Mouse (Mus musculus) embryonic facial prominence, embryonic 14.5 days (tissue): ENCODE data around the gene Sufu. TPM values are rescaled to one million over a fixed set of nuclear protein-coding genes. Genes with fewer than 3 reads are reported as not detected.

Experiments used
- ATAC-seq: fragments of 200-750 bp; cut with Nextera tagmentation; 2 replicates; pipeline ENCODE4 v1.8.0; 2017; ENCODE audit warnings: low read depth, moderate number of reproducible peaks, moderate TSS enrichment
- DNase-seq: peaks from one replicate; pipeline ENCODE4 v3.0.0-alpha.2; 2015; ENCODE audit warnings: low spot score
- H3K27ac ChIP-seq: fragments of 300-500 bp; sonication (generic); replicated peaks from 2 replicates; pipeline ENCODE4 v1.5.1; 2014; ENCODE audit warnings: low read depth, mild to moderate bottlenecking, low read length, moderate library complexity
- H3K27me3 ChIP-seq: fragments of 300-500 bp; sonication (generic); replicated peaks from 2 replicates; pipeline ENCODE4 v1.6.1; 2014; ENCODE audit warnings: low read length; ENCODE audit not compliant: control insufficient read depth, insufficient read depth
- H3K36me3 ChIP-seq: fragments of 300-500 bp; sonication (generic); 2 replicates; pipeline ENCODE4 v1.6.1; 2014; ENCODE audit warnings: low read length, mixed read lengths; ENCODE audit not compliant: control insufficient read depth, insufficient read depth
- H3K4me1 ChIP-seq: fragments of 300-500 bp; sonication (generic); 2 replicates; pipeline ENCODE4 v1.6.1; 2014; ENCODE audit warnings: antibody characterized with exemption, low read length; ENCODE audit not compliant: control insufficient read depth, insufficient read depth
- H3K4me2 ChIP-seq: fragments of 300-500 bp; sonication (generic); 2 replicates; pipeline ENCODE4 v1.6.1; 2014; ENCODE audit warnings: low read depth, mild to moderate bottlenecking, low read length, moderate library complexity, mixed read lengths
- H3K4me3 ChIP-seq: fragments of 300-500 bp; sonication (generic); 2 replicates; pipeline ENCODE4 v1.5.1; 2014; ENCODE audit warnings: low read depth, mild to moderate bottlenecking, low read length
- H3K9ac ChIP-seq: fragments of 300-500 bp; sonication (generic); 2 replicates; pipeline ENCODE4 v1.6.1; 2014; ENCODE audit warnings: low read depth, mild to moderate bottlenecking, low read length, moderate library complexity, mixed read lengths
- H3K9me3 ChIP-seq: fragments of 300-500 bp; sonication (generic); 2 replicates; pipeline ENCODE4 v1.6.1; 2016; ENCODE audit warnings: low read length; ENCODE audit not compliant: control insufficient read depth
- WGBS: fragments of 180-500 bp; shearing (Covaris S2); extraction: QIAGEN DNeasy Blood & Tissue Kit; methylation state at CpG from one replicate; pipeline ENCODE4 v1.1.7; 2014; 5-methylcytosine and 5-hydroxymethylcytosine counted together
- polyA plus RNA-seq: library from polyadenylated mRNA; unstranded; fragments of >200 nt; fragmentation: Nextera tagmentation; extraction: Ambion mirVana; gene quantifications from 2 replicates; pipeline ENCODE4 v1.2.1, GENCODE M21; 2014

Gene Sufu
- polyA plus RNA-seq, 1 experiment from 2014 or later, result 34.3 TPM

DNA sequence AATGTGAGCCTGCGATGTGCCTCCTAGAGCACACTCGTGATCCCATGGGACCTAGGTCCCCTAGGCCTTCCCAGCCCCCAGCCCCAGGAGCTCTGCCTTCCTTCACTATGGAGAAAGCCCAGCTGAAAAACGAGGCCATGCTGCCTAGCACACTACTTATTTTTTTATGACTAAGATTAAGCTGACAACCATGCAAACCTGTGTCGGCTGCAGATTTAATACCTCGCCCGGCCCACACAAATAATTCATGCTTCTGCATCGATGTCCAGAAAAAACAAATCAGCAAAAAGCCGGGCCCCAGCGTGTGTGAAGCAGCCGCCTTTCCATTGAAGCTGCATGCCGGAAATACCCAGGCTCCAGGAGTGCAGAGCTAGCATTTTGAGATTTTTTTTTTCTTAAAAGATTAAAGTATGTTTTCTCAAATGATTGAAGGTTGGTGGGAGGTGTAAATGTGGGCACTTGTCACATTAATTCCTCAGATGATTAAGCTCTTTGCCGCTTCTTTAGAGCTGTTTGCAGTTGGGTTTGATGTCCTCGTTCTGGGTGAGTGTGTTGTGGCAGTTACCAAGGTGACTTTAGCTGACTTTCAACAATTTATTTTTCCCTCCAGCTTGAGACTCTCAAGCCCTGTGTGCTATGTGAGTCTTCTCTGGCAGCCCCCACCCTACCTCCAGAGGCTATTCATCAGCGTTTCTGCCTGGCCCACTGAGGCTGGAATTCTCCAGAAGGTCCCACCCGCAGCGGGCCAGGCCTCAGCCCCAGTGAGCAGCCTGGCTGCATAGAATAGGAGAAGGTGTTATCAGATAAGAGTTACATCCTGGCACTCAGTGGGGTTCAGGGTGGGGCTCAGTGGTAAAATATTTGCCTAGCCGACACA lies 73.9 kb downstream of the Sufu start:
- Histone ChIP-seq H3K36me3 (peaks cover 43% of the 10 kb centered on the region), H3K27me3 (no peaks in the 10 kb centered on the region), H3K4me1 (peaks cover 11% of the 10 kb centered on the region), H3K27ac (peak overlapping the region; percentile 77), H3K9me3 (no peaks in the 10 kb centered on the region), H3K4me2 (no peak overlapping the region), H3K4me3 (no peak overlapping the region), H3K9ac (no peak overlapping the region)
- 48% methylated on average over 17 of the region's 17 CpGs for WGBS
- ATAC-seq, result peak; percentile 27
- DNase-seq, result peak; percentile 65

DNA sequence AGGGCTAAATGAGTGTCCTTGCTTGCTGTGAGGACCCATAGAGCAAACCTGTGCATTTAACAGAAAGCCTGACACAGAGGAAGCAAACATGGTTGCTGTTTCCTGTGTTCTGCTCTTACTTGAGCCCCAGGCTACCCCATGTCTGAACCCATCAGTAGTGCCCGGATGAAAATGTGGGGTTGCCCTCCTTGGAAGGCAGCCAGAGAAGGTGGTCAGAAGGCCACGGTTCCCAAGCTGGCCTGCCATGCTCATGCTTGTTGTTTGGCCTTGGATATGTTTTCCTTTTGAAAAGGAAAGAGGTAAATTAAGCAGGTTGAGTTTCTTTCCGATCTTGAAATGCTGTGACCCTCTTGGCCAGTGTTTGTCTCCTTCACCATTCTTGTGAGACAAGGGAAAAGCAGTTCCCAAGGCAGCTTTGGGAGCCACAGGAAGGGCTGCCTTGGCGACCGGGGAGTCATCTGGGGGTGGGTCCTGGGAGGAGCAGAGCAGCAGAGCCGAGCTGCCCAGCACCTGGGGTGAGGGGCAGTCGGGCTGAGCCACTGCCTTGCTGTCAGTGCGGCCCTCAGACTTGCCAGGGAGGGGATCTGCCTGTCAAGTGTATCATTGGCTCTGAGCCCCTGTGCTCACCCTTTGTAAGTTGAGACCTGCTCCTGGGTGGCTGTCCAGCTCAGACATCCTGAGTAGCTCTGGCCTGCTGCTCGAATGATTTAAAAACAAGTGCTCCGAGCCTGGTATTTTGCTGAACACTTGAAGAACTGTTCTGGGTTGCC lies 74.8 kb downstream of the Sufu start:
- H3K27me3 ChIP-seq, result no peaks in the 10 kb centered on the region
- H3K9me3 ChIP-seq, result no peaks in the 10 kb centered on the region
- WGBS, result 13% methylated on average over 10 of the region's 10 CpGs
- no peak overlapping the region for H3K4me3 ChIP-seq
- H3K36me3 ChIP-seq, result peaks cover 46% of the 10 kb centered on the region
- ATAC-seq (peak; percentile 34; the same call in 1 of the 2 replicates), DNase-seq (peak; percentile 64)
- H3K4me2 ChIP-seq, result no peak overlapping the region
- H3K4me1 ChIP-seq, result peaks cover 11% of the 10 kb centered on the region
- H3K9ac ChIP-seq, result no peak overlapping the region
- peak overlapping the region; percentile 77 for H3K27ac ChIP-seq

DNA sequence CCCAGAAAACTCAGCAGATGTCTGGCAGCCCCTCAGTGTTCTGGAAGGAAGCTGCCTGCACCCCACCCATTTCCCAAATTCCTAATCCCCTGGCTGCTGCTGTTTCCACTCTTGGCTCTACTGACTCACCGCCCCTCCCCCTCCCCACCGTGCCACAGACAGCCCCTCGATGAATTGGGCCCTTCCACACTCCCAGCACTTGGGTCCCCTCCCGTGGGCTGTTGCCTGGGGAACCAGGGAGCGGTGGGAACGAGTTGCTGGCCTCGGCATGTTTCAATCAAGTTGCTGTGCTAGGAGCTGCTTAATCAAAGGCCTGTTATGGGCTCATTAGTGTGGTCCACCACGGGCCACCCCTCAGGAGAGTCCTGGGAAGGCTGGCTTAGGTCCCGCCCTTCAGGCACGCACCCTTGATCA lies 80.7 kb downstream of the Sufu start:
- 33% methylated on average over 10 of the region's 10 CpGs for WGBS
- DNase-seq (peak; percentile 62), ATAC-seq (no peak)
- H3K36me3 ChIP-seq, result peaks cover 65% of the 10 kb centered on the region
- no peaks in the 10 kb centered on the region for H3K27me3 ChIP-seq
- no peak overlapping the region for H3K4me3 ChIP-seq
- 0 out of 2 replicates have a peak overlapping the region, but pooled peaks have one; percentile 12 for H3K27ac ChIP-seq
- no peak overlapping the region for H3K4me2 ChIP-seq
- no peak overlapping the region for H3K9ac ChIP-seq
- H3K9me3 ChIP-seq, result no peaks in the 10 kb centered on the region
- peaks cover 26% of the 10 kb centered on the region for H3K4me1 ChIP-seq

DNA sequence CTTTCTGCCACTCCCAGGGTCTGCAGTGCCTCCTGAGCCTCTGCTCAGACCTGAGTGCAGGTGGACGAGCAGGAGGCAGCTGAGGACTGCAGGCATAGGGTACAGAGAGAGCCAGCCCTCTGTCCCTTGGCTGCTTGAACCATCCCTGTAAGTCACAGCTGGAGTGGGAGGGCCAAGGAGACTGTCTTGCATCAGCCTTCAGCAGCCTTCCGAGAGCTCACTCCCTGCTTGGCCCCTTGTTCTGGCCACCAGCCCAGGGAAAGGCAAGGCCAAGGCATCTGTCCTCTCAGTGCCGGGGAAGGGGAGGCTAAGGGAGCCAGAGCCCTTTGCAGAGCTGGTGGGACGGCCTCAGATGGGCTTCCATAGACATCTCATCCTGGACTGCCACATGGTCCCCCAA lies 81.5 kb downstream of the Sufu start:
- no peak overlapping the region for H3K4me3 ChIP-seq
- H3K36me3 ChIP-seq, result peaks cover 63% of the 10 kb centered on the region
- ATAC-seq (no peak), DNase-seq (no peak)
- H3K4me2 ChIP-seq, result no peak overlapping the region
- WGBS, result 83% methylated on average over 4 of the region's 4 CpGs
- no peaks in the 10 kb centered on the region for H3K27me3 ChIP-seq
- H3K9ac ChIP-seq, result no peak overlapping the region
- H3K9me3 ChIP-seq, result no peaks in the 10 kb centered on the region
- H3K4me1 ChIP-seq, result peaks cover 26% of the 10 kb centered on the region
- no peak overlapping the region for H3K27ac ChIP-seq

DNA sequence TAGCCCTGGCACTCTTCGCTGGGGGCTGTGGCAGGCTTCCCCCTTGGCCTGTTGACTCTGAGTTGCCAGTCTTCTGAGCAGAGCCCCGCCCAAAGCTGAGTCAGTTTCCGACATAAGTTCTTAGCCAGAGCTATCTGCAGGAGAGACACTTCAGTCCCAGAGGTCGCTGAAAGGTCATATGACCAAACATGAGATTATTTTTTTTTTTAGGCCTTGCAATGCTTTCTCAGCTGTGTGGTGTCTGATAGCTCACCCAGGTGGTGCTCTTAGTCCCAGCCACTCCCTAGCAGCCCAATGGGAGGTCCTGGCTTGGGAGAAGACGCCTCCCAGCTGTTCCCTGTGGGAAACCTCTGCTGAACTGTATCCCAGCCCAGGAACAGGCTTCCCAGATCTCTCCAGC lies 82.1 kb downstream of the Sufu start:
- Histone ChIP-seq H3K36me3 (peaks cover 61% of the 10 kb centered on the region), H3K27me3 (no peaks in the 10 kb centered on the region), H3K4me1 (peaks cover 29% of the 10 kb centered on the region), H3K4me2 (no peak overlapping the region), H3K9me3 (no peaks in the 10 kb centered on the region), H3K27ac (peak overlapping the region; percentile 78), H3K9ac (no peak overlapping the region), H3K4me3 (no peak overlapping the region)
- peak; percentile 60 for DNase-seq
- no peak for ATAC-seq
- WGBS, result 60% methylated on average over 5 of the region's 5 CpGs

DNA sequence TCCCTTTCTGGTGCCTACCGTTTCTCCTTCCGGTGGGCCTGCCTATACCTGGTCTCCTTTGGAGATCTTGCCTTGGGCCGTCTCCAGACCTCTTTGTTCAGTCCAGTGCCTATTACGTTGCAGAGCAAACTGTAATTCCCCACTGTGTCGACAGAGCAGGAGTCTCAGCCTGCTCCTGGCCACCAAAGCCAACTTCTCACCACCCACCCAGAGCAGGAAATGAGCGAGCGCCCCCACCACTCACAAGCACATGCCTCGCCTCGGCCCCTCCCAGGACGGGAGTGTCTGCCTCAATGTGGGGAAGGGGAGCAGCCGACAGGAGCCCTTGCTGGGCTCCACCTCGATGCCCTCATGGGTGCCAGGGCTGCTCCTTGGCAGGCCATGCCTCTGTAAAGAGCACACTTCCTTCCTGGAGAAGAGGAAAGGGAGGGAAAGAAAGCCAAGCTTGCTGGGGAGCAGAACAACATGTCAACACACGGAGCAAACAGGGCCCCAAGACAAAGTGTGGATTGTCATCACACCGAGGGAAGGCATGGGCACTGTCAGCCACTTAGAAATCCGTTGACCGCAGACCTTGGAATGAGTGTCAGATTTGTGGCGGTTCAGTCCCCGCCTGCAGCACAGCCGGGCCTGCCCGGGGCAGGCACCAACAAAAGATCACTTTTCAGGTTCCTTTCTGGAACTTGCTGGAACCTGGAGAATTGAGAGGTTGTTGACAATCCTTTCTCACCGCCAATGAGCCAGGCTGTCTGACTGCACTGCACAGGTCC lies 82.8 kb downstream of the Sufu start:
- WGBS, result 48% methylated on average over 21 of the region's 21 CpGs
- Histone ChIP-seq H3K4me2 (no peak overlapping the region), H3K4me3 (no peak overlapping the region), H3K27ac (peak overlapping the region; percentile 78), H3K9ac (no peak overlapping the region), H3K9me3 (no peaks in the 10 kb centered on the region), H3K27me3 (no peaks in the 10 kb centered on the region), H3K4me1 (peaks cover 31% of the 10 kb centered on the region), H3K36me3 (peaks cover 60% of the 10 kb centered on the region)
- ATAC-seq, result peak; percentile 13; the same call in 1 of the 2 replicates
- DNase-seq, result no peak

DNA sequence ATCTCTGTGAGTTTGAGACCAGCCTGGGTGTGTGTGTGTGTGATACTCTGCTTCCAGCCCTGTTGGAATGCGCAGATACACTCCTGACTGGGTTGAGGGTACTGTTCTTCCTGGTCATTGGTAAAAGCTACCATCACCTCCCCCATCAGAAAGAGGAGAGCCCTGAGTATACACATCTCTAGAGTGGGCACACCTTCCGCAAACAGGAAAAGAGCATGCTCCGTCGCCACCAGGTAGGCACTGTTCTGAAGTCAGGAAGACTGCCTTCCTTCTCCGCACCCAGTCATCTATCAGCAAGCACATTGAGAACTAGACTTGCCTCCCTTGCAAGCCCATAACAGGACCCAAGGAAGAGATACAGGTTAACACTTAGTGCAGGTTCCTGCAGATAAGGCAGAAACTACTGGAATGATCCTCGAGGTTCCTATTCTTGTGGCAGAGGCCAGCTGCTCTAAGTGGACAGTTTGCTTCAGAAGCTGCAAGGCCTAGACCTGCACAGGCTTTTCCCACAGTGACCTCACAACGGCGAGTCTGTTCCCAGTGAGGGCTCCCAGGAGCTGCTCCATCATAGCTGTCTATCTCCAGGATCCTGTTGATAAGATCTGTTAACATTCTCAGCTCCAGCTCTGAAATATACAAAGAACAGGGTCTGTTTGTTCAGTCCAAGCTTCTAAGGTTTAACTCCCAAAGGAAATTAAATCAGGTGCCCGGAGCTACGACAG lies 84.1 kb downstream of the Sufu start:
- 56% methylated on average over 10 of the region's 10 CpGs for WGBS
- no peak overlapping the region for H3K4me3 ChIP-seq
- H3K27me3 ChIP-seq, result no peaks in the 10 kb centered on the region
- H3K9me3 ChIP-seq, result no peaks in the 10 kb centered on the region
- H3K4me1 ChIP-seq, result peaks cover 31% of the 10 kb centered on the region
- no peak overlapping the region for H3K4me2 ChIP-seq
- H3K27ac ChIP-seq, result no peak overlapping the region; the same call in 1 of the 2 replicates
- ATAC-seq, result no peak
- H3K9ac ChIP-seq, result no peak overlapping the region
- no peak for DNase-seq
- H3K36me3 ChIP-seq, result peaks cover 59% of the 10 kb centered on the region

DNA sequence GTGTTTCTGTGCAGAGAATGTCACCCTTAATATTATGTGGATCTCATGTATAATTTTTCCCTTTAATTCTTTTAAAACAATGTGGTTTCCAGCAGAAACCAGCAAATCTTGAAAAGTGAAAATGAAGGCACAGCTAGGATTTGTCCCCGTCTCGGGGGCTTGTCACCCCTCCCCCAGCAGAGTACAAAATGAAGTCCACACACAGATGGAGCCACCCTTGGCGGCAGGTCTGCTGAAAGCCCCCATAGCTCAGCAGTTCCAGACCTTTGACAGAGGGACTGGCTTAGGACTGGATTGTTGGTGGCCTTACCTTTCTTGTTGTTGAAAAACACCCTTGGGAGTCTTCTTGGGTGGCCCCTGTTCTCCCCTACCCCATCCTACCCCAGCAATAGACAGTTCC lies 84.7 kb downstream of the Sufu start:
- ATAC-seq (no peak), DNase-seq (no peak)
- peak overlapping the region; percentile 40; the same call in 1 of the 2 replicates for H3K27ac ChIP-seq
- H3K36me3 ChIP-seq, result peaks cover 64% of the 10 kb centered on the region
- no peak overlapping the region for H3K4me2 ChIP-seq
- H3K27me3 ChIP-seq, result no peaks in the 10 kb centered on the region
- H3K9me3 ChIP-seq, result no peaks in the 10 kb centered on the region
- H3K4me1 ChIP-seq, result peaks cover 31% of the 10 kb centered on the region
- H3K9ac ChIP-seq, result no peak overlapping the region
- H3K4me3 ChIP-seq, result no peak overlapping the region
- WGBS, result 9% methylated on average over 3 of the region's 3 CpGs
